Mouse (Mus musculus): ENCODE measurements around the gene Fabp6.

Gene Fabp6

GRCm38 (mm10) chr11:43546678-43547077, 54.7 kb downstream of the Fabp6 start:
- no peak for DNase-seq (ENCODE audit: low spot score)
